Mouse (Mus musculus) hematopoietic stem cell, adult 5-6 weeks (primary cell): ENCODE measurements around the gene Plch1. TPM values are rescaled to one million over a fixed set of nuclear protein-coding genes. Genes with fewer than 3 reads are reported as not detected.

Experiments
- ATAC-seq, 2 experiments: fragments of 125-278 bp in 1 of 2; replicated peaks in 1 of 2; 2 replicates each; pipeline ENCODE4 v1.8.0; 2016 to 2017; ENCODE audit warnings: inconsistent platforms in 2 of 2, mild to moderate bottlenecking in 2 of 2, moderate number of reproducible peaks in 2 of 2, low read depth in 1 of 2, moderate TSS enrichment in 1 of 2; ENCODE audit not compliant: low FRiP score in 2 of 2, poor library complexity in 2 of 2, severe bottlenecking in 2 of 2, insufficient read depth in 1 of 2, low TSS enrichment in 1 of 2
- total RNA-seq: library from RNA; stranded (forward); fragments of 172-1452, 232-1000 nt; gene quantifications from 2 replicates; pipeline ENCODE4 v1.2.3, GENCODE M21; 2017

Plch1 gene
- total RNA-seq, 1 experiment from 2014 or later: 0.10 TPM

GRCm38 (mm10) chr3:63800685-63801084, 98.6 kb downstream of the Plch1 start:
- no peak for ATAC-seq

GRCm38 (mm10) chr3:63786805-63787365, 112.4 kb downstream of the Plch1 start:
- ATAC-seq: no peak

- ATAC-seq: no peak
Observed at GRCm38 (mm10) chr3:63772617-63773305, 126.5 kb downstream of the Plch1 start.

- no peak for ATAC-seq
Observed at GRCm38 (mm10) chr3:63760821-63761220, 138.5 kb downstream of the Plch1 start.

GRCm38 (mm10) chr3:63740073-63740472, 159.2 kb downstream of the Plch1 start:
- ATAC-seq: no peak

GRCm38 (mm10) chr3:63728325-63728724, 170.9 kb downstream of the Plch1 start:
- ATAC-seq: no peak

- no peak for ATAC-seq
Observed at GRCm38 (mm10) chr3:63726667-63727342, 172.5 kb downstream of the Plch1 start.

- ATAC-seq: no peak
Observed at GRCm38 (mm10) chr3:63693694-63694093, 205.6 kb downstream of the Plch1 start.

- ATAC-seq: no peak
Observed at GRCm38 (mm10) chr3:63692727-63693126, 206.5 kb downstream of the Plch1 start.

- no peak for ATAC-seq
Observed at GRCm38 (mm10) chr3:63668779-63669178, 230.5 kb downstream of the Plch1 start.

GRCm38 (mm10) chr3:63665307-63665706, 234.0 kb downstream of the Plch1 start:
- ATAC-seq: no peak

- ATAC-seq: no peak
Observed at GRCm38 (mm10) chr3:63664575-63665243, 234.6 kb downstream of the Plch1 start.

Other genes starting within 250 kb of the Plch1 start
- gene E130311K13Rik, start 30.0 kb upstream of the Plch1 start, total RNA-seq: 15.4 and 15.6 TPM in 2 replicates
- 13.4 TPM in 2 replicates for gene Slc33a1, start 65.3 kb upstream of the Plch1 start, total RNA-seq
- 44.7 and 47.5 TPM in 2 replicates for gene Gmps, start 76.6 kb upstream of the Plch1 start, total RNA-seq
- not detected in 2 replicates for gene Vmn2r1, start 182.1 kb upstream of the Plch1 start, total RNA-seq
- gene Vmn2r2, start 242.5 kb upstream of the Plch1 start, total RNA-seq: not detected in 2 replicates